13 mouse cellular contexts compared by ENCODE assay signal in genomic region chr10:95695603-95696252, GRCm38 (mm10). TPM values are rescaled to one million over a fixed set of nuclear protein-coding genes. Genes with fewer than 3 reads are reported as not detected.
A peak's percentile ranks its signal among the peaks of the same experiment; 100 is the strongest.
DNase-seq lines count a peak whose midpoint lies in the region; ATAC-seq lines count a peak whose summit lies in the region.
"Had no signal": no experiment of that assay in that cellular context is flagged by ENCODE, and none has a peak within 500 bp of the region (broad histone marks: within the 10 kb centered on the region; RNA-seq: fewer than 3 reads in every experiment).

No protein-coding gene starts in this region.

- 0 out of 2 replicates have a peak, but pooled peaks have one; percentile 31 for ATAC-seq in frontal cortex, adult (ENCODE audit: low TSS enrichment)
- 0 out of 2 replicates have a peak, but pooled peaks have one; percentile 40 for ATAC-seq in kidney, embryonic 15.5 days (replicated peaks; ENCODE audit: low FRiP score)
- ATAC-seq: activated CD4-positive, CD25-positive, alpha-beta regulatory T cell, adult 4 months had no signal

- 79% methylated on average over 18 of the region's 18 CpGs for WGBS in kidney, embryonic 15.5 days

- H3K4me2 ChIP-seq in kidney, embryonic 15.5 days: no peak overlapping the region
- H3K4me2 ChIP-seq: embryonic facial prominence, embryonic 15.5 days; stomach, embryonic 15.5 days had no signal

- H3K9ac ChIP-seq in kidney, embryonic 15.5 days: no peak overlapping the region
- H3K9ac ChIP-seq: embryonic facial prominence, embryonic 15.5 days; stomach, embryonic 15.5 days had no signal

- H3K4me1 ChIP-seq in brown adipose tissue, adult 24 weeks (ENCODE audit: control insufficient read depth, insufficient read depth, insufficient read length, low read length): peaks cover 19% of the 10 kb centered on the region
- H3K4me1 ChIP-seq in kidney, embryonic 15.5 days: peaks cover 10% of the 10 kb centered on the region; the same call in 1 of the 2 replicates
- H3K4me1 ChIP-seq: stomach, embryonic 15.5 days had no signal

- H3K4me3 ChIP-seq in brown adipose tissue, adult 24 weeks (ENCODE audit: insufficient read depth, low read depth, low read length): no peak overlapping the region
- no peak overlapping the region for H3K4me3 ChIP-seq in kidney, embryonic 15.5 days (replicated peaks)
- H3K4me3 ChIP-seq: embryonic facial prominence, embryonic 15.5 days; stomach, embryonic 15.5 days had no signal

- H3K27ac ChIP-seq in brown adipose tissue, adult 24 weeks (replicated peaks; ENCODE audit: low read depth, low read length): peak overlapping the region; percentile 48
- H3K27ac ChIP-seq in kidney, embryonic 15.5 days: peak overlapping the region; percentile 9
- H3K27ac ChIP-seq: embryonic facial prominence, embryonic 15.5 days; stomach, embryonic 15.5 days had no signal

- DNase-seq in frontal cortex, postnatal 25 days (ENCODE audit: low spot score in 2 of 2): no peak
- DNase-seq in kidney, adult 18-20 months: peak; percentile 55
- no peak for DNase-seq in kidney, postnatal 10 days
- no peak for DNase-seq in right cerebral cortex, postnatal 10 days (ENCODE audit: low spot score in 2 of 2)
- DNase-seq in thymus, postnatal 36 days: no peak
- DNase-seq: cerebellum, postnatal 36 days had no signal

- no peaks in the 10 kb centered on the region for H3K9me3 ChIP-seq in kidney, embryonic 15.5 days (replicated peaks)
- H3K9me3 ChIP-seq: embryonic facial prominence, embryonic 15.5 days; stomach, embryonic 15.5 days had no signal

- H3K27me3 ChIP-seq in kidney, embryonic 15.5 days: no peaks in the 10 kb centered on the region
- H3K27me3 ChIP-seq: embryonic facial prominence, embryonic 15.5 days; stomach, embryonic 15.5 days had no signal

- H3K36me3 ChIP-seq in kidney, embryonic 15.5 days: no peaks in the 10 kb centered on the region
- H3K36me3 ChIP-seq: embryonic facial prominence, embryonic 15.5 days; stomach, embryonic 15.5 days had no signal

RNA-seq across cellular contexts. Expression of gene Anapc15-ps, which starts 22.5 kb away (rescaled TPM):
- polyA plus RNA-seq in brown adipose tissue, adult 24 weeks (2012; ENCODE audit: insufficient read depth, insufficient read length, missing spikeins): not detected in 2 replicates
- polyA plus RNA-seq in kidney, embryonic 15.5 days (2015; fragmentation: Nextera tagmentation; extraction: Ambion mirVana): 0.47 TPM in 1 of 2 replicates, not detected in the other
- polyA plus RNA-seq: activated CD4-positive, CD25-positive, alpha-beta regulatory T cell, adult 4 months; embryonic facial prominence, embryonic 15.5 days; large intestine, adult 2 months had no signal
